Mouse (Mus musculus) gastrocnemius, adult 18-20 months (tissue): ENCODE data around the gene Zscan18. TPM values are rescaled to one million over a fixed set of nuclear protein-coding genes. Genes with fewer than 3 reads are reported as not detected.

Experiments used
- total RNA-seq, 2 experiments: library from RNA; stranded (reverse); gene quantifications; 2 replicates each; pipeline ENCODE4 v1.2.3; 2021

Gene Zscan18
- total RNA-seq, 2 experiments from 2014 or later = 0.36 to 1.2 TPM

Other genes with a start within 250 kb of the Zscan18 start
- not detected for gene Vmn2r53, start 194.8 kb downstream of the Zscan18 start, total RNA-seq
- gene Vmn2r54, start 163.3 kb downstream of the Zscan18 start, total RNA-seq = not detected
- not detected for gene Vmn2r55, start 118.6 kb downstream of the Zscan18 start, total RNA-seq
- not detected for gene Vmn2r56, start 68.6 kb downstream of the Zscan18 start, total RNA-seq
- gene Zfp329, start 15.2 kb upstream of the Zscan18 start, total RNA-seq = 1 to 10 TPM; 3.6 to 4.5 TPM
- 10 to 100 TPM; 12.3 to 12.6 TPM for gene Zfp110, start 31.1 kb upstream of the Zscan18 start, total RNA-seq
- gene Zfp128, start 77.5 kb upstream of the Zscan18 start, total RNA-seq = 1 to 10 TPM; 1.8 to 2.2 TPM
- 1 to 10 TPM; 2.8 to 3.4 TPM for gene Zscan22, start 94.2 kb upstream of the Zscan18 start, total RNA-seq
- 100 to 1,000 TPM; 586 to 589 TPM for gene Rps5, start 118.7 kb upstream of the Zscan18 start, total RNA-seq
- gene Rnf225, start 123.8 kb upstream of the Zscan18 start, total RNA-seq = under 1 TPM; 0.46 to 0.59 TPM
- 1 to 10 TPM; 1.4 to 1.5 TPM for gene Zfp324, start 162.2 kb upstream of the Zscan18 start, total RNA-seq
- 1 to 10 TPM; 1.9 to 2.1 TPM for gene Zfp446, start 174.2 kb upstream of the Zscan18 start, total RNA-seq
- under 1 TPM in 1 of 2 experiments, not detected in 1; 0.28 TPM for gene Slc27a5, start 194.6 kb upstream of the Zscan18 start, total RNA-seq
- gene Trim28, start 195.5 kb upstream of the Zscan18 start, total RNA-seq = 10 to 100 TPM; 63.6 to 65.9 TPM
- 1 to 10 TPM; 3.2 to 4.0 TPM for gene Zbtb45, start 206.4 kb upstream of the Zscan18 start, total RNA-seq
- 100 to 1,000 TPM in 1 of 2 experiments, 10 to 100 TPM in 1; 95.4 to 103 TPM for gene Chmp2a, start 231.2 kb upstream of the Zscan18 start, total RNA-seq
- gene Ube2m, start 234.6 kb upstream of the Zscan18 start, total RNA-seq = 100 to 1,000 TPM; 148 to 149 TPM